Mouse (Mus musculus): ENCODE measurements around the gene Atp1a1. TPM values are rescaled to one million over a fixed set of nuclear protein-coding genes. Genes with fewer than 3 reads are reported as not detected.

Atp1a1 gene
- total RNA-seq, 2 experiments from 2014 or later: 660 to 766 TPM

GRCm38 (mm10) chr3:101564011-101564410 is 40.5 kb downstream of the Atp1a1 start:
- DNase-seq (ENCODE audit: low spot score): no peak
- intact Hi-C loops (cut with DNase I): no loop called here

GRCm38 (mm10) chr3:101562510-101563209 is 41.8 kb downstream of the Atp1a1 start:
- intact Hi-C loops (cut with DNase I): no loop called here
- no peak for DNase-seq (ENCODE audit: low spot score)

GRCm38 (mm10) chr3:101561948-101562347 is 42.5 kb downstream of the Atp1a1 start:
- intact Hi-C loops (cut with DNase I): no loop called here

GRCm38 (mm10) chr3:101560841-101561522 is 43.5 kb downstream of the Atp1a1 start:
- intact Hi-C loops (cut with DNase I): no loop called here

More at GRCm38 (mm10) chr3:101561948-101562347, 42.5 kb downstream of the Atp1a1 start:
- DNase-seq (ENCODE audit: low spot score): no peak

DNA sequence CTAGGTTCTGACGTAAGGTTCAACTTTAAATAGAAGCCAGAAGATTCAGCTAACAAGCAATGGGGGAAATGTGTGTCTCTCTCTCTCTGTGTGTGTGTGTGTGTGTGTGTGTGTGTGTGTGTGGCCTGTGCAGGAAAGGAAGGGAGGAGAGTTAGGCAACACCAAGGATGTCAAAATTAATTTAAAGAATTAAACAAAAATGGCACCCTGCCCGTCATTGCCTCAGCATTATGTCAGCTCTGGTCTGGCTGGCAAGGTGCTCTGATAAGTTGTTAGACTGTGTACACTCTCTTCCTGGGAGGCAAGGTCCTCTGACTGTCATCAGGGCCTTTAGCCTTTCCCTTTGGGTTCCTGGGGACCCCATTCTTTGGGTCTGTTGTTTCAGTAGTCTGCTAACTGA is 47.8 kb downstream of the Atp1a1 start:
- no peak for DNase-seq (ENCODE audit: low spot score)
- intact Hi-C loops (cut with DNase I): no loop called here

More at GRCm38 (mm10) chr3:101560841-101561522, 43.5 kb downstream of the Atp1a1 start:
- DNase-seq (ENCODE audit: low spot score): no peak

GRCm38 (mm10) chr3:101552621-101553620 is 51.6 kb downstream of the Atp1a1 start:
- no peak for DNase-seq (ENCODE audit: low spot score)

DNA sequence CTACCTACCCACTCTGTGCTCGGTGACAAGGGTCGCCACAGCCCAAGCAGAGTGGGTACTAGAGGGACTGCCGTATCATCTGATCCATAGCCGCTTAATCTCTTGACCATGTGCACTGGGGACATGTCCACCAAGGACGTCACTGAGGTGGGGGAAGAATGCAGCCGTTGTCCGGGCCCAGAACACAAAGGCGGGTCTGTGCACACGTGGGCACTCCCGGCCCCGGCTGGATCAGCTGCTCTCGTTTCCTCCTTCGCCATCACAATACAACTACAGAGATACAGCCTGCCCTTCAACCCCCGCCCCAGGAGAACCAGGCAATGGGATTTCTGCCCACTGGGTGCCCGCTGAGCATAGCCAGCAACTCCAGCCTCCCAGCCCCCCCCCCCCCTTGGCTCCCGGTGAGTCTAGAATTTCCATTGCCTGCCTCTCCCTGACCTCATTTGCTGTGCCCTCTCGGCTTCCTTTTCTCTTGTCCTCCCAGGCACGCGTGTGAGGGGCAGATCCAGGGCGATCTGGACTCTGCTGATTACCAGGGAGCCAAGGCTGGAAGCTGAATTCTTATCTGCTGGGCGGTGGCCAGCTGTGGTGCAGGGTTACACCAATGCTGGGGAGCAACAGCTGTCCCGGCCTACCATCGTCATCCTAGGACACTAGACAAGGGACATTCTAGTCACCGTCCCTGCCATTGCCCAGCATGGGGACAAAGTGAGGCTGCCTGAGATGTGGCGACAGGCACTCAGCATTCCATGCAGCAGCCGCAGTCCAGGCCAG is 52.8 kb downstream of the Atp1a1 start:
- DNase-seq (ENCODE audit: low spot score): peak; percentile 56
- intact Hi-C loops (cut with DNase I): loop anchor here (2.0 kb wide), 2 partner anchors 45 to 51 kb away; no protein-coding TSS in a partner anchor

More at GRCm38 (mm10) chr3:101552621-101553620, 51.6 kb downstream of the Atp1a1 start:
- intact Hi-C loops (cut with DNase I): loop anchor here (2.0 kb wide), 2 partner anchors 46 to 50 kb away; no protein-coding TSS in a partner anchor

DNA sequence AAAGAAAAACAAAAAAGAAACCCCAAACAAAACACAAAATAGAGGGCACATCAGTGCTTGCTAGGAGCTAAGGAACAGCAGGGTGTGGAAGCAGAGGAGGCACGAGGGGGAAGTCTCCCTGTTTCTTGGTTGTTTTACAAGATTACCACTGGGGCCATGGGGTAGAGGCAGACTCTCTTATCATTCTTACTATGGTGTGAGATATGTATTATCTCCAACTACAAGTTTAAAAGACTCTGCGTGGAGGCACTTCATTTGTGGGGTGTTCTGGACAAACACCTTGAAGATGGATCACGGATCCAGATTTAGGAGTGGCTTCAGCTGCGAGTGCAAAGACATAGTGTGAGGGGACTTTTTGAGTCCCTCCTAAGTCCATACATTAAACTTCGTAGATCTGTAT is 54.7 kb downstream of the Atp1a1 start:
- intact Hi-C loops (cut with DNase I): no loop called here
- DNase-seq (ENCODE audit: low spot score): no peak

GRCm38 (mm10) chr3:101544116-101544515 is 60.4 kb downstream of the Atp1a1 start:
- no peak for DNase-seq (ENCODE audit: low spot score)
- intact Hi-C loops (cut with DNase I): no loop called here

DNA sequence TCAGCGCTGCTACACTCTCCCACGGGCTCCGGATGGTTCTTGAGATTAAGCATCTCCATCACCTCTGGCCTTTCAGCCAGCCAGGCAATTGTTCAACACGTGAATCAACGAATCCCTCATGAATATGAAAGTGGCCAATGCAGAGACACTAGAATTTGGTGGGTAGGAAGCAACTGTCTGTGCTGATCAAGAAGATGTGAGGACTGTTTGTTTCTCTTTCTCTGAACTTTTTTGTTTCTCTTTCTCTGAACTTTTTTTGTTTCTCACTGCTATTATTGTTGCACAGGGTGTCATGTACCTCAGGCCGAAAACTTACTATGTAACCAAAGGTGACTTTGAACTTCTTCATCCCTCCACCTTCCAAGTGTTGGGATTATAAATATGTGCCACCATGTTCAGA is 62.9 kb downstream of the Atp1a1 start:
- intact Hi-C loops (cut with DNase I): no loop called here
- no peak for DNase-seq (ENCODE audit: low spot score)

DNA sequence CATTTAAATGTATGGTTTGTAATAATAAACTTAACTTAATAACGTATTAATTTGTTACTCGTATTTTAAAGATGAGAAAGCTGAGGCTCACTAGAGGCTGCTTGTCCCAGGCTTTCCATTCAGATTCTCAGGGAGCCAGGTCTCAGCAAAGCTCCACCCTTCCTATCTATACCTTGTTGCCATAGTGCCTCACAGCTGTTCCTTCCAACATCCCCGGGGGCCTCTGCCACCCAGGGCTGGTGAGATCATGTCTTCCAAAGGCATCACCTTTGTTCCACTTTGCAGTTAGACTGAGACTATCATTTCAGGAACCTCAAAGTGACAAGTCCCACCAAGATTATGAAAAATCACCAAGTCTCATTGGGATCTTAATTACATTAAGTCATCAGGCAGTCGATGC is 63.9 kb downstream of the Atp1a1 start:
- intact Hi-C loops (cut with DNase I): no loop called here

DNA sequence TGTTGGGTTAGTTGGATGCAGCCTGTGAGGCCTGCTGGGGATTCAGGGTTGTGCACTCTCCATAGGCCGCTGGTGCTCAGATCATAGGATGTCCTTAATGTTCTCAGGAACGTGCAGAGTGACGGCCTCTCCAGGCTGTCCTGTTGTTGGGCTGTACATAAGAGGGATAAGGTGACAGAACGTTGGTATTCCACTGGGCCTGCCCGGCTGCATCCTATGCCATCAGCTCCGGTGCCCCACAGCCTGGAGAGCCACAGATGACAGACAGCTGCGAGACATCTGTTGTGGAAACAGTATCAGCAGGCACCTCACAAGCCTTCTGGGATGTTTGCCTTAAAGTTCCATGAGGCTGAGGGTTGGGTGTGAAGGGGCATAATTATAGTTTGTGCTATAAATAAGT is 68.2 kb downstream of the Atp1a1 start:
- DNase-seq (ENCODE audit: low spot score): peak; percentile 23
- intact Hi-C loops (cut with DNase I): no loop called here

More for the DNA sequence above, 63.9 kb downstream of the Atp1a1 start:
- DNase-seq (ENCODE audit: low spot score): no peak

DNA sequence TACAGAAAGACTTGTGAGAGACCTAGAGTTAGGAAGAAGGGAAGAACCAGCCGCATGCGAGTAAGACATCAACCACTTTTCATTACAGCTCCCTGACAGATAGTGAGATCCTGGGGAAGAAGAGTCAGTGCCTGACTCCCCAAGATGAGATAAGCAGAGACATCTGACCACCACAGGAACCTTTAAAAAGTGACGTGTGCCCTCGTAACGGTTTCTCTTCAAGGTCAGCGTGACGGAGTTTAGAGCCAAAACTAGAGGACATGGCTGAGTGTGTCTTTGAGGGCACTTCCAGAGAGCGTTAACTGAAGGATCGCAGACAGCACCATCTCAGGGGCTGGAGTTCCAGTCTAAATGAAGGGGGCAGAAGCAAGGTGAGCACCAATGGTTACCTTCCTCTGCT is 70.2 kb downstream of the Atp1a1 start:
- intact Hi-C loops (cut with DNase I): no loop called here
- DNase-seq (ENCODE audit: low spot score): no peak

GRCm38 (mm10) chr3:101533373-101533772 is 71.1 kb downstream of the Atp1a1 start:
- DNase-seq (ENCODE audit: low spot score): no peak
- intact Hi-C loops (cut with DNase I): no loop called here

DNA sequence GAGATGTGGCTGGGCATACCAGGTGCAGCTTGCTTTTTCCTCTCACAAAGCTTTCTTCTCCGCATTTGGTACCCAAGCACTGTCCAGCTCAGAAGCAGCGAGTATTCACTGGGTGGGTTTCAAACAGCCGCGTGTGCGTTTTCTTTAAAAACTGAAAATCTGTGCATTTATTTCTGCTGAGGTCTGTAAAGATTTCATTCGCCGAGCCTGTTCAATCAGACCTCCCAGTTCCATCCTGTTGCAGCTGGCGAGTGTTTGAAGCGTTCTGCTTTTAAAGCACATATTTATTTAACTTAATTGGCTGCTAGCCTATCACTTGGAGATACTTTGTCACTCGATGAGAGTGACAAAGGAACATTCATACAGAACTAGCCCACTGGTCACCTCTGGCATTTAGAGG is 73.6 kb downstream of the Atp1a1 start:
- intact Hi-C loops (cut with DNase I): no loop called here
- DNase-seq (ENCODE audit: low spot score): no peak

GRCm38 (mm10) chr3:101528900-101529594 is 75.4 kb downstream of the Atp1a1 start:
- intact Hi-C loops (cut with DNase I): no loop called here
- no peak for DNase-seq (ENCODE audit: low spot score)

DNA sequence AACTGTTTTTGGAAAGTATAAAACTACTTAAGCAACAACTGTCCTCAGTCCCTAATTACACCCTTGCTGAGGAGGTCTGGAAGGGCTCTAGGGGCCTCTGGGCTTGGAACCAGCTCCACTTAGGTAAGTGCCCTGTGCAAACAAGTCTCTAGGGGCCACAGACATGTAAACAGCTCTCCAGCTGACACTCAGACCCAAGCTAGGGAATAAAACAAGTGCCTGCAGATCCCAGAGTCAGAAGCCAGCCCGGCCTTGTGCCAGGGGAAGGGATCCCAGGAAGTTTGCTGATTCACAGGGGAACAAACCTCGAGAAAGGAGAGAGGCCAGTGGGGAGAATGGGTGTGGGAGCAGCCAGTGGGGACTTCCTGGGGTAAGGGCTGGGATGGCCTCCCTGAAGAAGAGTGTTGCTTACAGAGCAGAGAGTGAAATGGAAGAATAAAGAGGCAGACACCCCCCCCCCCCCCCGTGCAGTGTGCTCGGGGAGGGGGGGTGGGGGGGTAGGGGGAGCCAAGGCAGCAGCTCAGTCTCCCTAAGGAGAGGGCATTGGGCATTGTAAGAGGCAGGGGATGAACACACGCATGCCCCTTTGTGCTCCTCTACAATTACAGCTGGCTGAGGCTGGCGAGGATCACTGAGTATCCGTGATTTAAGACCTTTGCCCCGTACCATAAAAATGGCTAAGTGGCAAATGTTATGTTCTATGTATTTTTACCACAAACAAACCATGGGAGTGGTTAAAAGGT is 76.2 kb downstream of the Atp1a1 start:
- intact Hi-C loops (cut with DNase I): no loop called here
- DNase-seq (ENCODE audit: low spot score): no peak

- no peak for DNase-seq (ENCODE audit: low spot score)
- intact Hi-C loops (cut with DNase I): no loop called here
These were observed 77.9 kb downstream of the Atp1a1 start for GRCm38 (mm10) chr3:101526603-101527002.
